Mouse (Mus musculus) mature B cell (primary cell): ENCODE measurements around the gene Qprt.
"Not testable (repeated sequence)": the region's sequence is repeated elsewhere in the genome, so short reads cannot be mapped to it uniquely, and the experiment has no call there.

Experiments used
- in situ Hi-C: fragments of 300-500 bp; cut with MboI; formaldehyde crosslinking; loops from 2 replicates; pipeline ENCODE4 v1.14.3; 2019

Gene Qprt

DNA sequence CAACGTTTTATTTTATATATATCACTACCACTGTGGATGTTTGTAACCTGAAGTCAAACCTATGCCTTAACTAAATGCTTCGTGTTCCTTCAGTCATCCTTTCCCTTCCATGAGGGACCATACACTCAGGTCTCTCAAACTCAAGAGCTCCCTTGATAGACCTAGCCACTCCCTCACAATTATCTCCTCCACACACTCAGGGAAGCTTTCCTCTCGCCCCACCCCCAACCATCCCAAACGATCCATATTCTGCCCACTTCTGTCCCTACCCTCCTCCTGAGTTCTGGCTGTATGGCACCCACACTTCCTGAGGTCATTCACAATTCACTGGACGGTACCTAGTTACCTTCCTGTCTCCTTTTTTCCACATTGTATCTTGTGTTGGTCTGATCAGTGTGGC lies 23.5 kb downstream of the Qprt start:
- in situ Hi-C loops: no loop called here

DNA sequence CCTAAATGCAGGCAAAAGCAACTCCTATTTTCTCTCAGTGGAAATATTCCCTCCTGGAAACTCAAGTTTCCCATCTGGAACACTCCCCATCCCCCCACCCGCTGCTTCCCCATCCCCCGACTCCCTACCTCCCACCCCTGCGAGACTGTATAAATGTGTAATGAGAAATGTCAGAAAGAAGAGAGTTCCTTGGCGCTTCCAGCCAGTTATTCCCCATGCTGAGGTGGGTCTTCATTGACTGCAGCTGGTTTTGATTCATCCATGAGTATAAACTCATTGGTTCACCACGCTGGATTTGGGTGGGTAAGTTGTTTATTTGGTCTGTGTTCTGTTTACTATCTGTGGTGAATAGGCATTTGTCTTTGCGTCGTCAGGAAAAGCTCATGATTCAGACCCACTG lies 25.6 kb downstream of the Qprt start:
- in situ Hi-C loops: no loop called here

DNA sequence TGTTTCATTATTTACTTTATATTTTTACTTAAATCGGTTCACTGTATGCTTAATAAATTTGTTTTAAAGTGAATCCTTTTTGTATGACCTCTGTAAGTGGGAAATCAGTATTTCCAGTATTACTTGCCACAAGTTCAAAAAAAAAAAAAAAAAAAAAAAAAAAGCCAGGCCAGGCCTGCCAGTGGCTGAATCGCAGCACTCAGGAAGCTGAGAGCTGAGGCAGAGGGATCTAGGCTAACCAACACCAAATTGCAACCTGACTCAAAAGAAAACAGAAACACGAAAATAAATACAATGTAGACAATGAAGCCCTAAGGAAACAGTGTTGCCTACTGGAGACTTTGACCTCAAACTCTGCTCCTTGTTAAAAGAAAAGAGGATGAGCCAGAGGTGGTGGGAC lies 28.1 kb downstream of the Qprt start:
- in situ Hi-C loops: loop anchor here (5.0 kb wide), 1 partner anchor 67 kb away; the partner anchor contains the start of gene Maz

DNA sequence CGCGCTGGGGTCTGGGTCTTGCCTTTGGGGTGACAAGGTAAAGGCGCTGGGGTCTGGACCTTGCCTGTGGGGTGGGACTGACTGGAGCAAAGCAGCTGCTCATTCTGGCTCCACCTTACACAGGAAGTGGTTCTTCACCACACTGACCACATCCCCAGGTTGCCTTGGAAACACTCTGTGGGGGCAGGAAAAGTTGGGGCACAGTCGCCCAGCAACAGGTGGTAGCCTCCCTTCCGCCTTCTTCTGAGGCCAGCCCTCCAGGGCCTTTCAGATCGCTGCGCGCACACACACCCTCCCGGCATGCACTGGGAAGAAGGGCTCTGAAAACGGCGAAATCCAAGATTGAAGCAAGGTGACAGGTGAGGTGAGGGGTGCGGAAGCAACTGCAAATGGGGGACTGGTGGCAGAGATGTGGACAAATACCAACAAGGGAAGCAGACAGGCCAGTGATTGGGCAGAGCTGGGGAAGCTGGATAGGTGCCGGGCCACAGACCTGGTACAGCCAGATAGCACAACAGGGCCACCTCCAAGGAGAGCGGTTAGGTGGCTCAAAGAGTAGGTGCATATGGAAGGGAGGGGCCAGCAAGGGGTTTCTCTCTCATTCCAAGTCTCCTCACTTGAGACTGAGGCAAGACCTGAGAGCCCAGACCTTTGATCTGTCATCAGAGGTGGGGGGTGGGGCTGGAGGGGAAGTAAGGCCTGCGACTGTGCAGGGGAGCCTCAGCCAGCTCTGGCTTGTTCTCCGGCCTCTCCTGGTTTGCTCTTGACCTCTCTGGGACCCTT lies 30.7 kb downstream of the Qprt start, which contains the start of gene AI467606:
AI467606 (plus strand) TSS at position 246 of the 783 bp plus-strand sequence.
- in situ Hi-C loops: loop anchor here (5.0 kb wide), 1 partner anchor 64 kb away; the partner anchor contains the start of gene Maz

DNA sequence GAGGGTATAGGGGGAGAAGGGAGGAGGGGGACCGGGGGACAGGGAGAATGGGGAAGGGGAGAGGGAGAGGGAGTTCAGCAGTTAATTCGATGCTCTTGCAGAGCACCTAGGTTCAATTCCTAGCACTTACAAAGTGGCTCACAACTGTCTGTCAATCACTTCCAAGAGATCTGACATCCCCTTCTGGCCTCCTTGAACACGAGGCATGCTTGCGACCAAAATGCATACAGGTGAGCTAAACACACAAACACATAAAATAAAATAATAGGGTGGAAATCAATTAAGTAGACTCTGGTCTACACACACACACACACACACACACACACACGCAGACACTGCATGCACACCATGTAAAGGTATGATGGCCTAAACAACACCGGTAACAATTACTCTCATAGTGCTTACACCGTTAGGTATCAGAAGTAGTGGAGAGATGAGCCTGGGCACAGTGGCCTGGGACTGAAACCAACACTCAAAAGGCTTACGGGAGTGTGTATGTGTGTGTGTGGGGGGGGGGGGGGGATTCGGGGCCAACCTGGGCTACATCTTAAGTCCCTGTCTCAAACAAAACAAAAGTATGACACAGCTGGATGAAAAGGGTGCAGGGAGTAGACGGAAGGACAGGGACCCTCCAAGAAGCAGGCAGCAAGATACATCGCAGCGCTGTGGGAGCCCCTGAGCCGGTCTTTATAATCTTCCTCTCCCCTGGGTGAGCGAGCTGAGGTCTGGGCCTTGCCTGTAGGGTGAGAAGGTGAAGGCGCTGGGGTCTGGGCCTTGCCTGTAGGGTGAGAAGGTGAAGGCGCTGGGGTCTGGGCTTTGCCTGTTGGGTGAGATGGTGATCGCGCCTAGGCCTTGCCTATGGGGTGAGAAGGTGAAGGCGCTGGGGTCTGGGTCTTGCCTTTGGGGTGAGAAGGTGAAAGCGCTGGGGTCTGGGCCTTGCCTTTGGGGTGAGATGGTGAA lies 31.6 kb downstream of the Qprt start:
- in situ Hi-C loops: loop anchor here (5.0 kb wide), 1 partner anchor 63 kb away; the partner anchor contains the start of gene Maz

DNA sequence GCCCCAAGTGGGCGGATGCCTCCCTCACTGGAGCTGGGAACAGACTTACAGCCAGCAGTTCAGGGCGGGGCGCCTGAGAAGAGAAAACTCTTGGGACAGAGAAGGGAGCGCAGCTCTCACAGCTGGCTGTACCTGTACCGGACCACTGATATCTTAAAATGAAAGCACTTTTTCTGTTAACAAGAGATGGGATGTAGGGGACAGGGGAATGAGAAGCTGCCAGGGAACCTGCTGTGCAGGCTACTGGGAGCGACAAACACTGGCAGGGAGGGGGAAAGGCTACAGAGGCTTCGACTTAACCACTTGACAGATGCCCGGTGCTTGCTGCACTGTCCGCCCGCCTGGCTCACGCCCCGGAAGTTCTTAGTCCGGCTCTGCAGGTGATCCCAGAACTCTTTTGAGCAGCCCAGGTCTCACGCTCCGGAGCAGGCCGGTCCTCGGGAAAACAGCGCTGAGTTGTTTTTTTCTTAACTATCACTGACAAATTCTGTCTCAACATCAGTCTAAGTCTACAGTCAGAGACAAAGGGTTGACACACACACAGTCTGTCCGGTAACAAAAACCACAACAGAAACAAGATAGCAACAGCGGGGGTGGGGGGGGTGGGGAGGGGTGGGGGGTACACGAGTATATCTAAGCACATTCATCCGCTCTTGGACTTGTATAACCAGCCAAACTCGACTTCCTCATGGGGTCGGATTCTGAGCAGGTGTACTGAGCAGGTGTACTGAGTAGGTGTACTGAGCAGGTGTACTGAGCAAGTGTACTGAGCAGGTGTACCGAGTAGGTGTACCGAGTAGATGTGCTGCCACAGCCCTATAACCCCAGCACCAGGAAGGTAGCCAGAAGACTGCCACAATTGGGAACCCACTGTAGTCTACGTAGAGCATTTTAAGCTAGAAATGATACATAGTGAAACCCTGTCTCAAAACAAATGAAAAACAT lies 32.9 kb downstream of the Qprt start:
- in situ Hi-C loops: no loop called here

DNA sequence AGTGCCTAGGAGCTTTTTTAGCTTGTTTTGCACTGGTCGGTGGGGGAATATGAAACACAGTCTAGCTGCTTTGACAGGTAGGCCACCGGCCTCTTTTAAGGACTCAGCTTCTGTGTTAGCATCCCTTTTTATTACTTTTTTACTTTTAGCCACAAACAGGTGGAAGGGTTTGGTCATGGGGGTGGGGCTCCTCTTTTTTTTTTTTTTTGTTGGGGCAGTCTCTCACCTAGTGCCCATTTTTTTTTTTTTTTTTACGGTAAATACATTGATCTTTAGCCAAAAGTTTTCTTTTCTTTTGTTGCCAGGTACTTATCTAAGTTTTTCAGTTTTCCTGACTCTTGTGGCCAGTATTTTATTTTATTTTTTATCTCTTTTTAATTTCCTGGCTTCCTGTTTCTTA lies 33.9 kb downstream of the Qprt start:
- in situ Hi-C loops: no loop called here

DNA sequence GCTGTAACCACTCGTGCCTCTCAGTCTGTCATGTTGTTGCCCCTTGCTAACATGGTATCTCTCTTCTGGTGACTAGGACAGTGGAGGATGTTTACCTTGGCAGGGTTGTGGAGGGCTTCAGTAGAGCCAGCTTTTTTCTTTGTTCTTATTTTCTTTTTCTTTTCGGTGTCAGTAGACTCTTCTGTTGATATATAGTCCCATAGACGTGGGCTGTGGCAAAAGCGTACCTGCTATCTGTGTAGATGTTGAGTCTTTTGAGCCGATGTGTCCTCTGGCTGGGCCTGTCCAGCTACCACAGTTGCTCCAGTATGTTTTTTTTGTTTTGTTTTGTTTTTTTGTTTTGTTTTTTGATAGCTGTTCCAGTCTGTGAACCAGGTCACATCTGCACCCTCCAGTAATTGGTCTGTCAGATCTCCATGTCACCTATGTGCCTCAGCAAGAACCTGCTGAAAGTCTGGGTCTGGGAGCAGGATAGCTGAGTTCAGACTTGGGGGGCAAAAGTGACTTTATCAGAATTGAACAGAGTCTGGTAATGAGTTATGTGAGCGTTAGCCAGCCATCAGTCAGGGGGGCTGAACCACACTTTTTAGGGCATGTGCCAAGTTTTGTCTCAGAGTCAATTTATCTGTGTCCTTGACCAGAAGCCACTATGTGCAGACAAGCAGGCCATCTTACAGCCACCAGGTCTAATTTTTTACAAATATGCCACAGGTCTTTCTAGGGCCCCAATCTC lies 34.6 kb downstream of the Qprt start, which contains the start of gene Zg16:
Zg16 (minus strand) TSS at position 51 of the 733 bp plus-strand sequence.
- in situ Hi-C loops: not testable (repeated sequence)

DNA sequence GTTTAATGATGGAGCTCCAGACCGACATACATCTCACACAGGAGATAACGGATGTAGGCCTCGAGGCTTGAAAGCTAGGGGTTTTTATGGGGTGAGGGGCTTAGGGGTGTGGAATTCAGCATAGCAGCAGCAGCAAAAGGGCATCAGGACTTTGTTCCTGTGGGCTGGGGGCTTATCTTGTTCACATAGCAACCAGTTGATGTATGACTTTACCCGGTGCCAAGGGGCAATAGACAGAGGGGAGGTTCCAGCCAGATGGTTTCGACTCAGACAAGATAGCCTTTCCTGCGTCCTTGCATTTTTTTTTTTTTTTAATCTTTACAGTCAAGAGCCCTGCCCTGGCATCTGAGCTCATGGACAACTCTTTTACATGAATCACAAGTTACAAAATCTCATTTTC lies 36.3 kb downstream of the Qprt start:
- in situ Hi-C loops: not testable (repeated sequence)

DNA sequence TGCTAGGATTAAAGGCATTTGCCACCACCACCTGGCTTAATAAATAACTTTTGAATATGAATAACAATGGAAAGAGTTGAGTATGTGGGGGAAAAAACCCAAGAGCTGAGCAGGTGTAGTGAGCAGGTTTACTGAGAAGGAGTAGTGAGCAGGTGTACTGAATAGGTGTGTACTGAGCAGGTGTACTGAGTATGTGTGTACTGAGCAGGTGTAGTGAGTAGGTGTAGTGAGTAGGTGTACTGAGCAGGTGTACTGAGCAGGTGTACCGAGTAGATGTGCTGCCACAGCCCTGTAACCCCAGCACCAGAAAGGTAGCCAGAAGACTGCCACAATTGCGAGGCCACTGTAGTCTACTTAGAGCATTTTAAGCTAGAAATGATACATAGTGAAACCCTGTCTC lies 37.2 kb downstream of the Qprt start:
- in situ Hi-C loops: no loop called here

DNA sequence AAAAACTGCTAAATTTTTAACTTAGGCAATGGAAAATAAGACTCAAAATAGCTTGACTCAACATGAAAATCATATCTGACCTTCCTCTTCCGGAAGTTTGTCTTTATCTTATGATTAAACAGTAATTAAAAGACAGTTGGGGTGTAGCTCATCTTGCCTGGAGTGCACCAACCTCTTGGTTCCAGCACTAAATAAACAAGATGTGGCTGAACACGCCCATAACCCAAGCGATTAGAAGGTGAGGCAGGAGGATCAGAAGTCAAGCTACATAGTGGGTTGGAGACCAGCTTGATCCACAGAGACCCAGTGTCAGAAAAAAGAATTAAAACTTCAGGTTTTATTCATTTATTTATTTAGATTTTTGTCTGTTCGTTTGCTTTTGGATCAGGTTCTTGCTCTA lies 38.3 kb downstream of the Qprt start:
- in situ Hi-C loops: no loop called here

DNA sequence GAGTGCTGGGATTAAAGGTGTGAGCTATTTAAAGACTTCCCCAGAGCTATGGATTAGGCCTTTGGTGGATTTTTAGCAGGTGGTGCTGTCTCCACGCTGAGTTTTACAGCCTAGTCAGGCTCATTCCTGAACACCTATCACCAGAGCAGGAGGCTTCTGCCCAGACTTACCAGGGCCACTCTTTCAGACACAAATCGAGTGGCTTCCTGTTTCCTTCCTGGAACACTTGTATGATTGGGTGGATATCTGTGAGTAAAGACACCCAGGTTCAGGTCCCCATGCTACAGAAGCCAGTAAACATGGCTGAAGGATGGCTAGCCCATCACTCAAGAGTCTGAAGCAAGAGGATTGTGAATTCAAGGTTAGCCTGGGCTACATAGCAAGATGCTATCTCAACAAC lies 39.0 kb downstream of the Qprt start:
- in situ Hi-C loops: no loop called here

DNA sequence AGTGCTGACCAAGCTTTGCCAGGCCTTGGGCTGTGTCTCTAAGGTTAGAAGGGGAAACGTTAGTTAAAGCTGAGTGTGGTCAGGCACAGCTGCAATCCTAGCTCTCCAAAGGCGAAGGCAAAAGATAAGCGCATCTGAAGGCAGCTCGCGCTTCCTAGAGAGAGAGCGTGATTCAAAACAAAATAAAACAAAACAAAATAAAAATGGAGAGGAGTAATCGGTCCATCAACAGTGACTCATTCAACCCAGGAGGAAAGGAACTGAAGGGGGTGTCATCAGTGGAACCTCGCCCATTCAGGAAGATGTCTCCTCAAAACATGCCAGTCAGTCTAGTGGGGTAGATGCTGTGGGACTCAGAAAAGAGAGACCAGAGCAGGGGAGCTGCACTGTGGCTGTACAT lies 39.8 kb downstream of the Qprt start:
- in situ Hi-C loops: no loop called here

DNA sequence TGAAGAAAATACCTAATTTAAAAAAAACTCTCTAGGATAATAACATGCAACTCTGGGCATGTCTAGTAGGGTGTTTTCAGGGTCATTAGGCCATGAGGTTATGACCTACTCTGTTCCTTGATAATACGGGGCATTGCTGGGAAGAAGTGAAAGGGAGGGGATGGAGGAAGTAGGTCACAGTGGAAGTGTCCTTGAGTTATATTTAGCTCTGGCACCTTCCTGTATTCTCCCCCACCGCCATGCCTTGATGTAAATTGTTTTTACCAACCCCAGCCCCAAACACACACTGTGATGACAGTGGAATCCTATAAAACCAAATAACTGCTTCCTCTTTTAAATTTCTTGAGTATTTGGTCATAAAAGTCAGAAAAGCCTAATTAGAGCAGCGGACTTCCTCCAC lies 42.0 kb downstream of the Qprt start:
- in situ Hi-C loops: no loop called here

DNA sequence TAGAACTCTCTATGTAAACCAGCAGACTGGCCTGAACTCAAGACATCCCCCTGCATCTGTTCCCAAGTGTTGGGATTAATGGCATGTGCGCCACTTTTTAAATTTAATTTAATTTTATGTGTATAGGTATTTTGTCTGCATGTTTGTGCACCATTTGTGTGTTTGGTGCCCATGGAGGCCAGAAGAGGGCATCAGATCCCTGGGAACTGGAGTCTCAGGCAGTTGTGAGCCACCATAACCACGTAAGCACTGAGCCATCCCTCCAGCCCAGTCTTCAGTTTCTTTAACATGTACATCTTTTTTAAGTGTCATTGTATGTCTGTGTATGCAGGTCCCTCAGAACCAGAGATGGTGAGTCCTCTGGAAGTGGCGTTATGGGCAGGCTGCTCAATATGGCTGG lies 44.3 kb downstream of the Qprt start:
- in situ Hi-C loops: no loop called here

DNA sequence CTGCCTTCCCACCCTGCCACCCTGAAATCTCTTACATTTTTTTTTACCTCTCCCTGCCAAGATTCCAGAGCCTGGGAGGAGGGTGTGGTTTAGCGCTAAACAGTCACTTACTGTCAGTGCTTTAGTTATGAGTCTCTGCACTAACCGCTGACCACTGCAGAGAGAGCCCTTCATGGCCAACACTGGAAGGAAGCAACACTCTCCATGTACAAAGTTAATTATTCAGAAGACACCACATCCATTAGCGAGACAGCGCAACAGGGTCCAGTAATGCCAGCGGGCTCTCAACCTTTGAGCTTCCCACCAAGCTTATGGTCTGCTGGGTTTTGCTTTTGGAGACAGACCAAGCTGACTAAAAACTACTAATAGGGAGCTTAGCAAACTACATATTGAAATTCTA lies 45.8 kb downstream of the Qprt start:
- in situ Hi-C loops: no loop called here

DNA sequence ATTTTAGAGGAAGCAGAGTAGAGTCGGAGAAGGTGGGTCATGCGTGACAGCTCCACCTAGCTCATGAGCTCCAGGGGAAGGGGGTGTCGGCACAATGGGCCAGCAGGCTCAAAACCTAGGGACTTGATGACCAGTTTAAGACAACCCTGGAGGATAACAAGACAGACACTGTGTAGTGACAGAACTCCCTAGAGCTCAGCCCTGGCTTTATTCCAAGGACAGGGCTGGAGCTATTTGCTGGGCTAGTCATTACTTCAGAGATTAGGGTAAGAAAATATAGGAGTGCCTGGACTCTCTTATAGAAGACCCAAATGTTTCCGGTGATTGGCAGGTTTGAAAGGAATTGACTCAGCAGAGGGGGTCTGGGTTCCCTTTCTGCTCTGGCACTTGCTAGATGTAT lies 48.8 kb downstream of the Qprt start:
- in situ Hi-C loops: no loop called here

DNA sequence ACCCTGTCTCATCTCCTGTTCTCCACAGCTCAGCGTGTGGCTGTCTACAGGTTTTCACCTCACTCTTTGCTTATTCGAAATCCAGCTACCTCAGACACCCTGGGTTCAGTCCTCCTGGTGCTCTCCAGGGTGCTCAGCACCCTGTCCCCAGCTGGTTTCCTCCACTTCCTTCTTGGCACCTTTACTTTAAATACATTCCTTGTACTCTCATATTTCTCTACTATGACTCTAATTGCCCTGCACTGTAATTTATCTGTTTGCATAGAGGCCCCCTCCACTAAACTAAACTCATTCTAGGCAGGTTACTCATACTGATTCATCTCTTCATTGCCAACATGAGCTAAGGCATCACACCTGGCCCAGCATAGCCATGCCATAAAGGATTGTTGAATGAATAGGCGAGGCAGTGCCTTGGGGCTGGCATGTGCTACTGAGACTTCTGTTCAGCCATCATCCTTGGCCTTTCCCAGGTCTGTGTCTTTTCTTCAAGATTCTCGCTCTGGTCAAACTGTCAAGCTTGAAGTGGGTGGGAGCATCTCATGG lies 51.1 kb downstream of the Qprt start:
- in situ Hi-C loops: no loop called here

DNA sequence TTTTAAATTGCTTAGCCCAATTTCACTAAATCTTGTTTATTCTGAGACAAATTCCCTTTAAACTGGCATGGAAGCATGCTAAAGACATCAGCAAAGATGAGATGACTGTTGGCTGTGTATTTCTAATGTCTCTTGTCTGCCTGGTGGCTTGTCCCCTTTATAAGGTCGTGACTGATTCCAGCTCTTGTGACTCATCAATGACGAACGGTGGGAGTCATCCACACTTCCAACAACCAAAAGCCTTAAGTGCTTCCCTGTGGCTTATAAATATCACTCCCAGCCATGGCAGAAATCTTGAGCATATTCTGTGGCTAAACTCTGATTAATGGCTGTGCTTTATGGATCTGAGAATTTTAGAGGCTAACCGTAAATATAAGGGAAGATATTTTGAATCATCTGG lies 55.7 kb downstream of the Qprt start:
- in situ Hi-C loops: no loop called here

DNA sequence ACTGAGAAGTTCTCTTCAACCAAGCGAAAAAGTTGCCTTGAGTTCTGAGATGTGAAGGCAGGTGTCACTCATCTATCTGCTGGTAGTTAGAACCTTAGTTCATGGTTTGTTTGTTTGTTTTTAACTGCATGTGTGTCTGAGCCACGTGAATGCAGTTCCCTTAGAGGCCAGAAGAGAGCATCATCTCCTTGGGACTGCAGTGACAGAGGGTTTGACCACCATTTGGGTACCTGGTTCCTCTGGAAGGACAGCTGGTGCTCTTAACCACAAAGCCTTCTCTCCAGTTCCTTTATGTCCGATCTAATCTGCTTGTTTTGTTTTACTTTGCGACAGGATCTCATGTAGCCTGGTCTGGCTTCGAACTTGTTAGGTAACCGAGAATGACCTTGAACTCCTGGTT lies 56.5 kb downstream of the Qprt start:
- in situ Hi-C loops: no loop called here
